Mouse (Mus musculus): ENCODE results near the gene Unc119b.
A peak's percentile ranks its signal among the peaks of the same experiment; 100 is the strongest.
"Not testable (repeated sequence)": the region's sequence is repeated elsewhere in the genome, so short reads cannot be mapped to it uniquely, and the experiment has no call there.

Unc119b gene

DNA sequence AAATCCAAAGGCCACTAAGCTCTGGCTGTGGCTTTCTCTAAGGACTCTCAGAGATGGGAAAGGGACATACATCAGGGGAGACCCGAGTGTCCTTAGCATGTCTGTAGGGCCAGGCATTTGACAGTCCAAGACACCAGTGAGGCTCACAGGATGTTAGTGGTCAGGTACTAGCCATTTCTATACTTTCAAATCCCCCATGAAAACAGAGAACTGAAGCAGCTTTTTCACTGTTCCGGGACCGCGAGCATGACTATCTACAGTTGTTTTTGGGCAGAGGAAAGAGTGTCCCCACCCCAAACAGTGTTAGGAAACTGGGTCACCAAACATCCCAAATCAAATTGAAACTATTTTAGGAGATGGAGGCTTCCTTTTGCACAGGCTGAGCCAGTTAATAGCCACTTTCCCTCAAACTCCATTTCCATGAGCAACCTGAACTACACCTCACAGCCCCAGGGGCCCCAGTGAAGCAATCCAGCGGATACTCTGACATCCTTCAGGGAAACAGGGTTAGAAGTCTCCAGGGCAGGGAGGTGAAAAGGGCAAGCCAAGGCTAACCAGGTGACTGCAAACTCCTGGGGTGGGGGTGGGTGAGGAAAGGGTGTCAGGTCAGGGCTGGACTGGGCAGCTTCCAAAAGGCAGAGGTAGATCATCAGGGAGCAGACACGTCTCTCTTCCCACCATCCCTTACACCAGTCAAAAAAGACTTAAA is 1.3 kb downstream of the Unc119b start:
- DNase-seq (ENCODE audit: low read depth, low spot score): no peak

DNA sequence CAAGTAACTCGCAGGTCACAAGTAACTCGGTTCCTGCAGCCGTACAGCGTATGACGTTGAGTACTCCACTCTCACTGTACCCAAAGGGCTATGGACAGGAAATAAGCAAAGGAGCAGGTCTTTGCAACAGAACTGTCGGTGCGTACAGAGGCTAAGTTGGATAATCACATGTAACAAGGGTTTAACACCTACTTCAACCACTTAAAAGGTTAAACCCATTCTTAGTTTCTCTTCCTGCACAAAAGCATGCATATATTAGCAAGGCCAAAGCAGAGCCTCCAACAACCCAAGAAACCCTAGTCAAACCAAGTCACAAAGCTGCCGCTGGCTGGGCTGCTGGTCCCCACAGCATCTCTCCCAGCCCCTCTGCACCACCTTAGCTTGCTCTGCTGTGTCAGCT is 2.3 kb downstream of the Unc119b start:
- no peak for DNase-seq (ENCODE audit: low read depth, low spot score)

DNA sequence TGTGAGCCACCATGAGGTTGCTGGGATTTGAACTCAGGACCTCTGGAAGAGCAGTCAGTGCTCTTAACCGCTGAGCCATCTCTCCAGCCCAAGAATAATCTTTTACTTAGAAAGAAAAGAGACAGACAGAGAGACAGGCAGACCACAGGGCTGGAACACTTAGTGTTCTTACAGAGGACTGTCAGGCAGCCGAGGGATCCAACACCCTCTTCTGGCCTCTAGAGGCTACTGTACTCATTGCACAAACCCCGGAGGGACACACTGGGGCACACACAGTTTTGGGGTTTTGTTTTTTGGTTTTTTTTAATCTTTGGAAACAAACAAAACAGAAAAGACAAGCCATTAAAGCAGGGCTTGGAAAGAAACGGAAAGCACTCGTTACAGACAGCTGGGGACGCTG is 5.4 kb downstream of the Unc119b start:
- no peak for DNase-seq (ENCODE audit: low read depth, low spot score)

GRCm38 (mm10) chr5:115127421-115128179 is 7.2 kb downstream of the Unc119b start:
- no peak for DNase-seq (ENCODE audit: low read depth, low spot score)

GRCm38 (mm10) chr5:115126578-115127312 is 8.0 kb downstream of the Unc119b start:
- DNase-seq (ENCODE audit: low read depth, low spot score): no peak

- peak; percentile 82 for DNase-seq (ENCODE audit: low read depth, low spot score)
Observed at GRCm38 (mm10) chr5:115125211-115125871, 9.4 kb downstream of the Unc119b start.

GRCm38 (mm10) chr5:115124690-115125089 is 10.1 kb downstream of the Unc119b start:
- DNase-seq (ENCODE audit: low read depth, low spot score): no peak

DNA sequence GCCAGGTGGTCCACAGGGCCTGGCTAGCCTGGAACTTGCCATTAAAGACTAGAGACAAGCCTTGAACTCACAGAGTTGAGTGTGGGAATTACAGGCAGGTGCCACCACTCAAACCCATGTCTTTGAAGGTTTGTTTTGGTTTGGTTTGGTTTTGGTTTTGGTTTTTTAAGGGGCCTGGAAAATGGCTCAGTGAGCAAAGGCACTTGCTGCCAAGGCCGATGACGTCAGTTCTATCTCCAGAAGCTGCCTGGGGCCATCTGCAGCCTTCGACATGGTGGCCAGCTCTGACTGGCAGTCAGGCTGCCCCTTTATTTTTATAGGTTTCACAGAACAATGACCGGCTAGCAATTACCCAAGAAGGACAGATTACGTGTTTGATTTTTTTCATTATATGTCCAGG is 13.8 kb downstream of the Unc119b start:
- no peak for DNase-seq (ENCODE audit: low read depth, low spot score)

DNA sequence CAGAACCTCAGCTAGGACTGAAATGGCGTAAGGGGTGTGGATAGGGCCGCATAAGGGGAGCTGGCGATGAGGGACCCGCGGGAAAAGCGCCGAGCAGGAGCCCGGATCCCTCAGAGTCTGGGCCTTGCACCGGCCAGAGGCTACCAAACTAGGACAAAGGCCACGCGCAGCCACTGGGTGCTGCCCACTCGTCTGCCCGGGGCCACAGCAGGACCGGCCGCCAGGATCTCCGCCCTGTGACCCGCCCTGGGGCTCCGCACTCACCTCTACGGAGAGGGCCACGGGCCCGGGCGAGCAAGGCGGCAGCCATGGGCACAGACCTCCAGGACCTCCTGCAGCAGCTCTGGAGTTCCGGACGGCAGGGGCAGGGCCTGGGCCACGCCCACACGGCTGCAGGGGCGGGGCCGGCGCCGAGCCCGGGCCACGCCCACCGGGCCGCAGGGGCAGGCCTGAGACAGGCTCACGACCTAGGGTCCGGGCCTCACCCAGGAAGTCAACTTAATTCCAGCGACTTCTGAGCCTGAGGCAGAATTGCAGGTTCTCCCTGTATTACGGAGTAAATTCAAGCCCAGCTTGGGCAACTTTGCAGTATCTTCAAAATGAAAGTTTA is 15.7 kb downstream of the Unc119b start, which contains the start of gene Acads:
Gene Acads (minus strand): TSS at position 386 of the 610 bp plus-strand sequence.
- DNase-seq (ENCODE audit: low read depth, low spot score): no peak

GRCm38 (mm10) chr5:115117467-115117866 is 17.3 kb downstream of the Unc119b start:
- no peak for DNase-seq (ENCODE audit: low read depth, low spot score)

DNA sequence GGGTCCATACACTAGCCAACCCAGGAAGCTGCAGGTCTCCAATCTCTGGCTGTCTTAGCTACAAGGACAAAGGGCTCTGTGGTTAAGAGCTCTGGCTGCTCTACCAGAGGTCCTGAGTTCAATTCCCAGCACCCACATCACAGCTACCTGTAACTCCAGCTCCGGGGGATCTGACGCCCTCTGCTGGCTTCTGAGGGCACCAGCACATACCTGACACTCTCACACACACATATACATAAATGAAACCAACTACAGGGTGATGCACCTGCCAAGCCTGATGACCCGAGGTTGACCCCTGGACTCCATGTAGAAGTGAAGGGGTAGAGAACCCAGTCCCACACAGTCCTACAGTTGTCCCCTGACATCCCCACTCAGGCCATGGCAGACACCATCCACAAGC is 18.3 kb downstream of the Unc119b start:
- no peak for DNase-seq (ENCODE audit: low read depth, low spot score)

- no peak for DNase-seq (ENCODE audit: low read depth, low spot score)
Observed at GRCm38 (mm10) chr5:115114501-115114900, 20.3 kb downstream of the Unc119b start.

DNA sequence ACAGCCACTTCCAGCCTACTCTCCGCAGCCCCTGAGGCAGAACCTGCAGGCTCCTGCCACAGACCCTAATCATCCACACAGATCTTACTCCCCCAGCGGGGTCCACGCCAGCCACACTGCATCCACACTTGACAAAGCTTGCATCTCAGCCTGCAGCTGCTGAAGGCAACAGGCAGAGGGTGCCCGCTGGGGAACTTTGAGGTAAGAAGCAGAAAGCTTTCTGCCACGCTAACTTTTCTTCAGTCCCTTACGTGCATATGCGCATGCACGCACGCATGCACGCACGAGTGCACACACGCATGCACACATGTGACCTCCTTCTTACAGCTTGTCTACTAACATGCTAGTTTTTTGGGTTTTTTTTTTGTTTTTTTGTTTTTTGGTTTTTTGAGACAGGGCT is 21.5 kb downstream of the Unc119b start:
- DNase-seq (ENCODE audit: low read depth, low spot score): no peak

- no peak for DNase-seq (ENCODE audit: low read depth, low spot score)
Observed at GRCm38 (mm10) chr5:115111156-115111555, 23.6 kb downstream of the Unc119b start.

GRCm38 (mm10) chr5:115103253-115103652 is 31.5 kb downstream of the Unc119b start:
- not testable (repeated sequence) for DNase-seq (ENCODE audit: low read depth, low spot score)

- DNase-seq (ENCODE audit: low read depth, low spot score): no peak
Observed at GRCm38 (mm10) chr5:115102231-115102630, 32.5 kb downstream of the Unc119b start.

DNA sequence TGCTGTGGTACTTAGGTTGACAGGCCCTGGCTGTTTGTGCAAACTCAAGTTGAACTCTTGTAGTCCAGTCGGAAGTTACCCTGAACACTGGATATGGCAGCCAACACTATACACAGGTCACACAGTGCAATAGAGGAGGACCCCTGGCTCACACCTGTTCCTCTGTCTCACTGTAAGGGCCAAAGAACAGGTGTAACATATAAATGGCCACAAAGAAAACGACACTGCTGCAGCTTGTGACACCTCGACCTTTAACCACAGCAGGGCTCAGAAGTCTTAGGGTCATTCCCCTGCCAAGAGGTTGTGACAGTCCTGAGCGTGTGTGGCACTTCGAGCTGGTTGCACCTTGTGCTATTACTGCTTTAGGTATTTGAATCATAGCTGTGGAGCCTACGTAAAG is 34.3 kb downstream of the Unc119b start:
- no peak for DNase-seq (ENCODE audit: low read depth, low spot score)

GRCm38 (mm10) chr5:115099991-115100390 is 34.8 kb downstream of the Unc119b start:
- no peak for DNase-seq (ENCODE audit: low read depth, low spot score)

DNA sequence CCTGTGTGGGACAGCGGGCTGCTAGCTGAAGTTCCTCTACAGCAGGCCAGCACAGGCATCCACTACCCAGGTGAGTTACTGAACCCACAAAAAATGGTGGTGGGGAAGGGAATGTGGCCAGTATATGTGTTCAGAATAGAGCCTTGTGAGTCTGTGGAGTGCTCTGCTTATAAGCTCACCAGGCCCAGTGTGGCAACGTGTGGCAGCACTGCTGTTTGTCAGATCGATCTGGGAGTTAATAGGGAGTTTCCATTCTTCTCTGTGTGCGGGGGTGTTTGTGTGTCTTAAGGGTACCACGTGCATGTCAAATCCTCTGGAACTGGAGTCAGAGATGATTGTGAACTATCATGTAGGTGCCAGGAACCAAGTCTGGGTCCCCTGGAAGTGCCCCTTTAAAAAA is 35.2 kb downstream of the Unc119b start:
- no peak for DNase-seq (ENCODE audit: low read depth, low spot score)

DNA sequence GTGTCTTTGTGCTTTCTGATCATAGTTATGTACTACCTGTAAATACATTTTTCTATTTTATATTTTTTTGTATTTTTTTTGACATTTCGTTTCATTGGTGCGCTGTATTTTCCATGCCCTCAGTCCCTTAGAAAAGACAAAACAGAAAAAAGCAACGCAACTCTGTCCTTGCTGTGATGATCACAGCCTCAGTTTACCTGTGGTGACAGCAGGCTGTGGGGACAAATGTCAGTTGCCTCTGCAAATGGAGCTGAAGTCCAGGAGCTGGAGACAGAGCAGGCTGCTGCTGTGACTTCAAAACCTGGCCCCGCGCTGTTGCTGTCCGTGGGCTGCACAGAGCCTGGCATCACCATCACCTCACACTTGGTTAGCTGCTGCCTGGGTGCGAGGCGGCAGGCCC is 36.6 kb downstream of the Unc119b start, which contains the start of gene Gm10401:
Gene Gm10401 (minus strand): TSS at position 101 of the 400 bp plus-strand sequence.
- DNase-seq (ENCODE audit: low read depth, low spot score): no peak

DNA sequence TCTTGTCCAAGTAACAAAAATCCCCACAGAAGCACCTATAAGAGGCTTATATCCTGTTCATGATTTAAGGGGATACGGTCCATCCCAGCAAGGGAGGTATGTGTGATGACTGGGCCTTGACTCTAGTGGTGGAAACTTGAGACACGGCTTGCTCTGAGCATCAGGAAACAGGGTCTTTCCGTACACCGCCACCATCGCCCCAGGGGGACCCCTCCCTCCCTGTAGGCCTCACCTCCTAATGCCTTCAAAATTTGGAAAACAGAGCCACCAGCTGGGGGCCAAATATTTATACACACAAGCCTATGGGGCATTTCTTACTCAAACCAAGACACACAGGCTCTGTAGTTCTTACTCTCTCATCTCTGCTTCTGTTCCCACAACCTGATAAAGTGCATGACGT is 43.0 kb downstream of the Unc119b start:
- no peak for DNase-seq (ENCODE audit: low read depth, low spot score)
